Mouse (Mus musculus): ENCODE data around the gene Brinp3.
"Not testable (repeated sequence)": the region's sequence is repeated elsewhere in the genome, so short reads cannot be mapped to it uniquely, and the experiment has no call there.

Brinp3 gene

GRCm38 (mm10) chr1:146494681-146495331 is at the start of gene Brinp3:
Gene Brinp3 (plus strand): TSS chr1:146494760.
- peak; percentile 17 for DNase-seq (ENCODE audit: low read depth, low spot score)

- peak; percentile 33 for DNase-seq (ENCODE audit: low read depth, low spot score)
These were observed 339 bp upstream of the Brinp3 start for GRCm38 (mm10) chr1:146494221-146494620.

GRCm38 (mm10) chr1:146495386-146495785 is 826 bp downstream of the Brinp3 start:
- no peak for DNase-seq (ENCODE audit: low read depth, low spot score)

- peak; percentile 29 for DNase-seq (ENCODE audit: low read depth, low spot score)
These were observed 3.0 kb downstream of the Brinp3 start for GRCm38 (mm10) chr1:146497381-146498081.

- peak; percentile 39 for DNase-seq (ENCODE audit: low read depth, low spot score)
These were observed 3.7 kb downstream of the Brinp3 start for GRCm38 (mm10) chr1:146498085-146498779.

- DNase-seq (ENCODE audit: low read depth, low spot score) = peak; percentile 37
These were observed 4.2 kb downstream of the Brinp3 start for GRCm38 (mm10) chr1:146498780-146499114.

GRCm38 (mm10) chr1:146515377-146515776 is 20.8 kb downstream of the Brinp3 start:
- peak; percentile 25 for DNase-seq (ENCODE audit: low read depth, low spot score)

- no peak for DNase-seq (ENCODE audit: low read depth, low spot score)
These were observed 29.4 kb downstream of the Brinp3 start for GRCm38 (mm10) chr1:146523727-146524573.

- DNase-seq (ENCODE audit: low read depth, low spot score) = peak; percentile 45
These were observed 34.0 kb downstream of the Brinp3 start for GRCm38 (mm10) chr1:146528572-146528971.

- DNase-seq (ENCODE audit: low read depth, low spot score) = no peak
These were observed 52.4 kb downstream of the Brinp3 start for GRCm38 (mm10) chr1:146546847-146547428.

GRCm38 (mm10) chr1:146556982-146557381 is 62.4 kb downstream of the Brinp3 start:
- no peak for DNase-seq (ENCODE audit: low read depth, low spot score)

GRCm38 (mm10) chr1:146562144-146562543 is 67.6 kb downstream of the Brinp3 start:
- no peak for DNase-seq (ENCODE audit: low read depth, low spot score)

- peak; percentile 20 for DNase-seq (ENCODE audit: low read depth, low spot score)
These were observed 89.6 kb downstream of the Brinp3 start for GRCm38 (mm10) chr1:146584181-146584580.

GRCm38 (mm10) chr1:146632895-146633294 is 138.3 kb downstream of the Brinp3 start:
- no peak for DNase-seq (ENCODE audit: low read depth, low spot score)

GRCm38 (mm10) chr1:146657214-146657613 is 162.7 kb downstream of the Brinp3 start:
- DNase-seq (ENCODE audit: low read depth, low spot score) = no peak

- no peak for DNase-seq (ENCODE audit: low read depth, low spot score)
These were observed 206.2 kb downstream of the Brinp3 start for GRCm38 (mm10) chr1:146700724-146701123.

GRCm38 (mm10) chr1:146719556-146719955 is 225.0 kb downstream of the Brinp3 start:
- peak; percentile 71 for DNase-seq (ENCODE audit: low read depth, low spot score)

- DNase-seq (ENCODE audit: low read depth, low spot score) = not testable (repeated sequence)
These were observed 230.4 kb downstream of the Brinp3 start for GRCm38 (mm10) chr1:146724784-146725513.

- no peak for DNase-seq (ENCODE audit: low read depth, low spot score)
These were observed 256.5 kb downstream of the Brinp3 start for GRCm38 (mm10) chr1:146751066-146751465.

GRCm38 (mm10) chr1:146783259-146783658 is 288.7 kb downstream of the Brinp3 start:
- DNase-seq (ENCODE audit: low read depth, low spot score) = no peak

- DNase-seq (ENCODE audit: low read depth, low spot score) = peak; percentile 69
These were observed 292.7 kb downstream of the Brinp3 start for GRCm38 (mm10) chr1:146787236-146787635.

All from 3T3-L1 (cell line).